Mouse (Mus musculus) testis, adult 2 months (tissue): Measurements from ENCODE around the gene Arhgap24.

Experiments used
- CTCF ChIP-seq: fragments of 200-500 bp; IDR thresholded peaks from 2 replicates; pipeline ENCODE4 v1.5.1; 2012; ENCODE audit warnings: low read depth, mild to moderate bottlenecking, inconsistent platforms, low read length, moderate library complexity; ENCODE audit not compliant: control insufficient read depth, insufficient read depth, insufficient replicate concordance
- POLR2A ChIP-seq: fragments of 200-500 bp; IDR thresholded peaks from 2 replicates; pipeline ENCODE4 v1.6.1; 2012; ENCODE audit warnings: low read depth, mild to moderate bottlenecking, inconsistent platforms, low read length, moderate library complexity; ENCODE audit not compliant: control insufficient read depth

DNA sequence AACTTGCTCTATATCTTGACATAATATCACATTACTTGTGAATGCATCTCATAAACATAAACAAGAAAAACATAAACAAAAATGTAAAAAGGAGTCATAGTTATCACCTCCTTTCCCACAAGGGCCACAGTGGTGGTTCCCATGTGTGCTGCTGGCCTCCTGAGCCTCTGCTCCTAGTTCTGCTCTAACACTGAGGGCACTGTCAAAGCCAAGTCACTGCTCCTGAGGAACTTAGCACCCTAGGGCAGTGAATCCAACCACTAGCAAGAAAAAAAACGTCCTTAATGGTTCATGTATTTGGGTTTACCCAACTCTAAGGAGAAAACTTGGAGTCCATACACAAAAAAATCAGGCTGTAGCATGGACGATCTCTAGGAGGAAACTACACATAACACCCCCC is 304.9 kb downstream of the Arhgap24 start:
- TF ChIP-seq POLR2A, result no peak
- no peak for TF ChIP-seq CTCF
